Mouse (Mus musculus) lung, embryonic 16.5 days (tissue): ENCODE results near the gene Duox2. TPM values are rescaled to one million over a fixed set of nuclear protein-coding genes. Genes with fewer than 3 reads are reported as not detected.

ENCODE experiments used
- ATAC-seq: fragments of 200-750 bp; cut with Nextera tagmentation; 2 replicates; pipeline ENCODE4 v1.8.0; 2017; ENCODE audit warnings: low read depth, mild to moderate bottlenecking, moderate library complexity
- H3K27ac ChIP-seq: fragments of 300-500 bp; sonication (generic); 2 replicates; pipeline ENCODE4 v1.5.1; 2014; ENCODE audit warnings: mild to moderate bottlenecking, control low read depth, low read length
- H3K27me3 ChIP-seq: fragments of 300-500 bp; sonication (generic); 2 replicates; pipeline ENCODE4 v1.6.1; 2014; ENCODE audit warnings: low read depth, low read length, mixed read lengths; ENCODE audit not compliant: control insufficient read depth, insufficient read depth
- H3K36me3 ChIP-seq: fragments of 300-500 bp; sonication (generic); 2 replicates; pipeline ENCODE4 v1.6.1; 2014; ENCODE audit warnings: low read length; ENCODE audit not compliant: control insufficient read depth, insufficient read depth
- H3K4me1 ChIP-seq: fragments of 300-500 bp; sonication (generic); replicated peaks from 2 replicates; pipeline ENCODE4 v1.6.1; 2014; ENCODE audit warnings: low read length, mixed read lengths; ENCODE audit not compliant: control insufficient read depth, insufficient read depth
- H3K4me2 ChIP-seq: fragments of 300-500 bp; sonication (generic); 2 replicates; pipeline ENCODE4 v1.6.1; 2014; ENCODE audit warnings: low read depth, low read length, control low read depth
- H3K4me3 ChIP-seq: fragments of 300-500 bp; sonication (generic); 2 replicates; pipeline ENCODE4 v1.5.1; 2014; ENCODE audit warnings: mild to moderate bottlenecking, low read length, control low read depth
- H3K9ac ChIP-seq: fragments of 300-500 bp; sonication (generic); 2 replicates; pipeline ENCODE4 v1.6.1; 2014; ENCODE audit warnings: low read length, control low read depth
- H3K9me3 ChIP-seq: fragments of 300-500 bp; sonication (generic); 2 replicates; pipeline ENCODE4 v1.6.1; 2016; ENCODE audit warnings: low read length; ENCODE audit not compliant: control insufficient read depth
- whole genome bisulfite sequencing: fragments of 180-500 bp; shearing (Covaris S2); extraction: QIAGEN DNeasy Blood & Tissue Kit; methylation state at CpG from one replicate; pipeline ENCODE4 v1.1.7; 2014; 5-methylcytosine and 5-hydroxymethylcytosine counted together
- polyA plus RNA-seq: library from polyadenylated mRNA; unstranded; fragments of >200 nt; fragmentation: Nextera tagmentation; extraction: Ambion mirVana; gene quantifications from 2 replicates; pipeline ENCODE4 v1.2.1, GENCODE M21; 2015

The Duox2 gene
- polyA plus RNA-seq, 1 experiment from 2014 or later, result not detected

DNA sequence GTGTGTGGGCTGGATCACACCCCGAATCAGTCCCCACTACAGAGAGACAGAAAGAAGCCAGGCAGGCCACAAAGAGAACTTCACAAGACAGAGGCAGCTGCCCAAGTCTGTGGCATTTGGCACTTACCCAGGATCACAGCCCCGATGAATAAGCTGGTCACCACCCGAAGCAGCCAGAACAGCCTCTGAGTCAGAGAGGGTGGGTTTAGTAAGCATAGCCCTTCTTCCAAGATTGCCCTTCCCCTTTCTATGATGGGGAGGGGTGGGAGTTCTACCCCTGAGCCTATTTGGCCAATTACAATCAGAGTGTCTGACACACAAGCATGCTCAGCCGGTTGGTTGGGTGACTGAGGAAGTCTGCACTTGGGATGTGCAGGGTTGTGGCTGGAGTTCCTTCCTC, 7.9 kb upstream of the Duox2 start:
- Histone ChIP-seq H3K4me3 (no peak overlapping the region), H3K9ac (no peak overlapping the region), H3K4me1 (peaks cover 5% of the 10 kb centered on the region), H3K4me2 (no peak overlapping the region), H3K36me3 (no peaks in the 10 kb centered on the region), H3K27me3 (peaks cover 26% of the 10 kb centered on the region), H3K27ac (no peak overlapping the region), H3K9me3 (no peaks in the 10 kb centered on the region)
- ATAC-seq, result no peak
- 34% methylated on average over 4 of the region's 4 CpGs for WGBS

DNA sequence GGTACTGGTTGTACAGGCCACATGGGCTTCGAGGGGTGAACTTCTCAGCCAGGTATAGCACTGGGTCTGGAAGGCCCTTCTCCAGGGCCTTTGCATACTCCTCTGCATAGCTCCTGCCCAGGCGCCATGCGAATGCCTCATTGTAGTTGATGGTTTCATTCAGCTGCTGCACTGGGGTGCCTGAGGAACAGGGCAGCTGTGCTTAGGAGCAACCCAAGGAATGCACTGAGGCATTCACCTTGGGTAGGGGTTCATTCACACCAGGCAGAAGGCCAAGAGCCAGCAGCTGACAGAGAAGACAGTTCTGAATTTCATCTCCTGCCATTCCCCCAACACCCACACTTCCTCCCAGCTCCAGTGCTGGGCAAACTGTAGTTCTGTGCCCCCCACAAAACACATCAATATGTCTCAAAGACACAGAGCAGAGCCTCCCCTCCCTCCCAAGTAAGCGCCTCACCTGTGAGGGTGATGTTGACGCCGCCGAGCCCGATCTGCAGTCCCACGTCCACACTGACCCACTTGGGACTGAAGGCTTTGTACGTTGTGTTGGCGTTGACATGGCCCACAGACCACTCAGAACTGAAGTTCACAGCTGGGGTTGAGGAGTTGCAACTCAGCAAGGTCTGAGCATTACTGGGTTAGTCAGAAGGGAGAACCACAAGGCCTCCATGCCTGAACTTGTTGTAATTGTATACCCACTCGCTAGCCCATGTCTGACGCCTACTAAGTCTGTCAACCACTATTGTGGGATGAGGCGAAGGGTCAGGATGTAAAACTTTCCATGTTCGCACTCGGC, 7.0 kb upstream of the Duox2 start:
- Histone ChIP-seq H3K9me3 (no peaks in the 10 kb centered on the region), H3K27me3 (peaks cover 34% of the 10 kb centered on the region), H3K36me3 (no peaks in the 10 kb centered on the region), H3K4me1 (peaks cover 8% of the 10 kb centered on the region), H3K9ac (no peak overlapping the region), H3K4me3 (no peak overlapping the region), H3K27ac (no peak overlapping the region), H3K4me2 (no peak overlapping the region)
- 77% methylated on average over 16 of the region's 16 CpGs for WGBS
- no peak for ATAC-seq

DNA sequence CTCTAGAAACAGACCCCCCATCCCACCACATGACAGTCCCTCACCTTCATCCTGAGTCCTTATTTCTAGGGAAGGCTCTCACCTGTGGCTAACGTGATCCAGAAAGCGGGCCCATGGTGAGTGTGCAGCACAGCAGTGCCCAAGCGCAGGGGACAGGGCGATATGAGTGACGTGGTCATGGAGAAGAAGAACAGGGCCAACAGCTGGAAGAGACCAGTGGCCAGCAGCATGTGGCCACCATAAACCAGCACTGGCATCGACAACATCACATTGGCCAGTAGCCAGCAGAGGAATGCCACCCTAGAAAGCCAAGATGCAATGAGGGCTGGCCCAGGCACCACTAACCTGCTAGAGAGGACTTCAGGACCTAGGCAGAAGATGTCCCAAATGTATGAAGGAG, 6.3 kb upstream of the Duox2 start:
- 88% methylated on average over 6 of the region's 6 CpGs for WGBS
- peaks cover 8% of the 10 kb centered on the region for H3K4me1 ChIP-seq
- peaks cover 41% of the 10 kb centered on the region for H3K27me3 ChIP-seq
- no peak overlapping the region for H3K4me2 ChIP-seq
- no peak for ATAC-seq
- no peak overlapping the region for H3K9ac ChIP-seq
- H3K27ac ChIP-seq, result no peak overlapping the region
- no peak overlapping the region for H3K4me3 ChIP-seq
- no peaks in the 10 kb centered on the region for H3K36me3 ChIP-seq
- no peaks in the 10 kb centered on the region for H3K9me3 ChIP-seq

DNA sequence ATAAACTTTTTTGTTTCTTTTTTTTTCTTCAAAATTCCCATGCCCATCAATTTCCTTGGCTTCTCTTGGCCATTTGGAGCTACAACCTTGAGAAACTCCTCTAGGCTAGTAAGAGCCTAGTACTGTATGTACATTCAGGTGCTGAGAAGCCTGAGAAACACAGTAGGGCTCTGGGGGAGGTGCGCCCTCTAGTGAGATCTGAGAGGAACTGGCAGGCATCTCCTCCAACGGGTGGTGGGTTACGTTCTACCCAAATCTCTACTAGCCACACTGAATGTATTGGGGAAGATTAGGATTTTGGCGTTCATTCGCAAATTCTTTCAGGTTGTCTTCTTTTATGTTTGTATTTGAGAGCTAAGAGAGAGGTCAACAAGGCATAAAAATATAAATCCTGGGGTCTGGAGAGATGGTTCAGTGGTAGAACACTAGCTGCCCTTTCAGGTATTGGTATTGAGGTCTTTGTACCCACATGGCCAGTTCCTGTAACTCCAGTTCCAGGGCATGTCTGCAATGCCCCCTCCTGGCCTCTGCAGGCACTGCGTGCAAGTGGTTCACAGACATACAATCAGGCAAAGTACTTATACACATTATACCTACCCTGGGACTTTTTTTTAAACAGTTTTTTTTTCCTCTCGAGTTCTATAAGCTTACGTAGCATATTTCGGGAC, 4.5 kb upstream of the Duox2 start:
- Histone ChIP-seq H3K27ac (no peak overlapping the region), H3K4me2 (no peak overlapping the region), H3K4me1 (peaks cover 18% of the 10 kb centered on the region), H3K4me3 (no peak overlapping the region), H3K27me3 (peaks cover 57% of the 10 kb centered on the region), H3K9ac (no peak overlapping the region), H3K9me3 (no peaks in the 10 kb centered on the region), H3K36me3 (no peaks in the 10 kb centered on the region)
- ATAC-seq, result no peak
- 11% methylated on average over 9 of the region's 9 CpGs for WGBS

DNA sequence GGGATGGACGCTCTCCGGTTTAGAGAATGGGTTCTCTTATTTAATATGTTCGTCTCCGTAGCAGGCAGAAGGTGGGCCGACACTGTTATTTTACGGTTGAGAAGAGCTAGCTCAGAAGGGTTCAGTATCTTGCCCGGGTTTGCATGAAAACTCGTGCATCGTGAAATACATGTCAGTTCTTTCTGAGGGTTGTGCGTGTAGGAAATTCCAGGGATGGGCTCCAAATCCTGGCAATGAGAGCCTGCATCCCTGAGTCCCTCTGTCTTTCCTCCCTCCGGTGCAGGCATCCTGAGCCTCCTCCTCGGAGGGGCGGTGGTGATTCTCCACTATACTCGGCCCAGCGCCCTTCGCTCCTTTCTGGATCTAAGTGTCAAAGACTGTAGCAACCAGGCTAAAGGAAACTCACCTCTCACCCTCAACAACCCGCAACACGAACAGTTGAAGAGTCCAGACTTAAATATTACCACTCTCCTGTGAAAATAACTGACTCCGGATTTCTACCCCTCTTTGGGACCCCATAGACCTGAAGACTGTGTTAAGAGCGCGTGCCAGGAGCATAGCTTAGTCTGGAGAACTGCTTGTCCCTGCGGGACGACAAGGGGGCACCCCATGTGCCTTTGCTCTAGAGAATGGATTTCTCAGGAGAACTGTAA, 3.8 kb upstream of the Duox2 start:
- Histone ChIP-seq H3K36me3 (no peaks in the 10 kb centered on the region), H3K27ac (no peak overlapping the region), H3K9me3 (no peaks in the 10 kb centered on the region), H3K27me3 (peaks cover 63% of the 10 kb centered on the region), H3K4me2 (peak overlapping the region; percentile 54), H3K4me1 (peaks cover 20% of the 10 kb centered on the region), H3K9ac (no peak overlapping the region), H3K4me3 (peak overlapping the region; percentile 38)
- no peak for ATAC-seq
- 10% methylated on average over 23 of the region's 23 CpGs for WGBS

DNA sequence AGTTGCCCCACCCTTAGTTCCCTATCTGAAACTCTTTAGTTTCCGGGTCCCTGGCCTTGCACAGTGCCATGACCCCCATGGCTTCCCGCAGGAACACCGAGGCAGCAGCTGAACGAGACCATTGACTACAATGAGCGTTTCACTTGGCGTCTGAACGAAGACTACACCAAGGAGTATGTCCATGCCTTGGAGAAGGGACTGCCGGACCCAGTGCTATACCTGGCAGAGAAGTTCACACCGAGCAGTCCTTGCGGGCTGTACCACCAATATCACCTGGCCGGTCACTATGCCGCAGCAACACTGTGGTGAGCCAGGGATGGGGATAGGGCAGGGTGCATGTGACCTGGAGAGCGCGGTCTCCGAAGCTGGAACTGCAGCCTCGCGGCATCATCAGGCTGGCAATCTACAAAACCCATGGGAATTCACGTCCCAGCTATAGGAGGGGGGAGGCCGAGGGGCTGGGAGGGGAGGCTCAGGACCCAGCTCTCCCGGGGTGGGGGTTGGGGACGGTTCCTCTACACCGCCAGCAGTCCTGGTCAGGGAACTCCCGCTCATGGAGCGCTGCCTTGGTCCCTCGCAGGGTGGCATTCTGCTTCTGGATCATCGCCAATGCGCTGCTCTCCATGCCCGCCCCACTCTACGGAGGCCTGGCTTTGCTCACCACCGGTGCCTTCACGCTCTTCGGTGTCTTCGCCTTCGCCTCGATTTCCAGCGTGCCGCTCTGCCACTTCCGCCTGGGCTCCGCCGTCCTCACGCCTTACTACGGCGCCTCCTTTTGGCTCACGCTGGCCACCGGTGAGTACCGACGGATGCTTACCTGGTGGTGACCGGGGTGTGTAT, 3.1 kb upstream of the Duox2 start:
- H3K4me1 ChIP-seq, result peaks cover 20% of the 10 kb centered on the region
- H3K27ac ChIP-seq, result no peak overlapping the region
- peaks cover 68% of the 10 kb centered on the region for H3K27me3 ChIP-seq
- H3K4me3 ChIP-seq, result peak overlapping the region; percentile 38
- WGBS, result under 1% methylated on average over 48 of the region's 48 CpGs
- no peaks in the 10 kb centered on the region for H3K36me3 ChIP-seq
- ATAC-seq, result peak; percentile 34; the same call in 1 of the 2 replicates
- H3K4me2 ChIP-seq, result peak overlapping the region; percentile 54
- H3K9ac ChIP-seq, result no peak overlapping the region
- no peaks in the 10 kb centered on the region for H3K9me3 ChIP-seq

DNA sequence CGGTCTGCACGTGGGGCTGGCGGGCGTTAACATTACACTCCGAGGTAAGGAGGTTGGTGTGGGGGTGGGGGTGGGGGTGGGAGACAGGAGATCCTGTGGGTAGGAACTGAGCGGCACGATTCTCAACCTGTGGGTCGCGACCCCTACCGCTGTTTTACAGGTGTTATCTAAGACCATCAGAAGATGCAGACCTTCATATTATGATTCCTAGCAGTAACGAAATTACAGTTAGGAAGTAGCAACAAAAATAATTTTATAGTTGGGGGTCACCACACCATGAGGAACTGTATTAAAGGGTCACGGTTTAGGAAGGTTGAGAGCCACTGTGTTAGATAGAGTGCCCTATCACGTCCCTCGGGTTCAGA, 2.4 kb upstream of the Duox2 start:
- WGBS, result 5% methylated on average over 14 of the region's 14 CpGs
- ATAC-seq, result no peak
- Histone ChIP-seq H3K27me3 (peaks cover 74% of the 10 kb centered on the region), H3K4me1 (peaks cover 20% of the 10 kb centered on the region), H3K27ac (no peak overlapping the region), H3K4me3 (no peak overlapping the region), H3K4me2 (no peak overlapping the region), H3K9ac (no peak overlapping the region), H3K36me3 (no peaks in the 10 kb centered on the region), H3K9me3 (no peaks in the 10 kb centered on the region)

DNA sequence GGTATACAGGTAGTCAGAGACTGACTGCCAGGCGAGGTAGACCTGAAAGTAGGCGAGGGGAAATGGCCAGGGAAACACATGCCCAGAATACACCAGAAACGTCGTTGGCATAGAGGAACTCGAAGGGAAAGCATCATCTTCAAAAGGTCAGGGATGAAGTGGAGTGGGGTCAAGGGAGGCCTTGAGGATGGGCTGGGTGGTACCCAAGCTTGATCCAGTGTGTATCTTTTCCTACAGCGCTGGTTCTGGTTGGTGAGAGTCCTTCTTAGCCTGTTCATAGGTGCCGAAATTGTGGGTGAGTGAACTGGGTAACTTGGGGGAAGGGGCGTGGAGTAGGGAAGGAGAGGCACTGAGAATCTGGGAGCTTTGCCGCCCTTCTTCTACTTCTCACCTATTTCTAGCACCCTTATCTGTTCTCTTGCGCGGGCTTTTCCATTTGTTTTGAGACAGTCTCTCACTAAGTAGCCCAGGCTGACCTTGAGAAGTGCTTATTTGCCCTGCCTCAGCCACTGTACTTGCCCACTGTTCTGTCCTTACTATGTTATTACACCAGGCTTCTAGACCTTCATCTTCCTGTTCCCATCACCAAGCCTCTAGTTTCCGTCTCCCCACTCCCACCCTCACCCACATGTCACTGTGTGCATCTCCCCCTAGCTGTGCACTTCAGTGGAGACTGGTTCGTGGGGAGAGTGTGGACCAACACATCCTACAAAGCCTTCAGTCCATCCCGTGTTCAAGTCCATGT, 1.8 kb upstream of the Duox2 start:
- H3K4me2 ChIP-seq, result no peak overlapping the region
- no peak overlapping the region for H3K4me3 ChIP-seq
- H3K27me3 ChIP-seq, result peaks cover 79% of the 10 kb centered on the region
- H3K36me3 ChIP-seq, result no peaks in the 10 kb centered on the region
- WGBS, result 11% methylated on average over 14 of the region's 14 CpGs
- H3K4me1 ChIP-seq, result peaks cover 20% of the 10 kb centered on the region
- ATAC-seq, result no peak
- no peak overlapping the region for H3K9ac ChIP-seq
- no peaks in the 10 kb centered on the region for H3K9me3 ChIP-seq
- H3K27ac ChIP-seq, result no peak overlapping the region
